Mouse (Mus musculus): ENCODE results near the gene Diexf. TPM values are rescaled to one million over a fixed set of nuclear protein-coding genes. Genes with fewer than 3 reads are reported as not detected.

The Diexf gene
- total and polyA plus RNA-seq, 2 experiments from 2014 or later = 3.5 to 8.6 TPM

- no peak overlapping the region for H3K9ac ChIP-seq (replicated peaks; ENCODE audit: low read length)
- WGBS = 88% methylated on average over 8 of the region's 8 CpGs
- no peak overlapping the region for H3K27ac ChIP-seq
- DNase-seq (ENCODE audit: low spot score) (no peak), ATAC-seq (no peak)
- no peak overlapping the region for H3K4me3 ChIP-seq (ENCODE audit: low read length)
- H3K9me3 ChIP-seq (ENCODE audit: low read length) = no peaks in the 10 kb centered on the region
- no peak for TF ChIP-seq CTCF (IDR thresholded peaks at IDR 0.05; ENCODE audit: low read depth)
- no peaks in the 10 kb centered on the region for H3K4me1 ChIP-seq (ENCODE audit: insufficient read depth, low read length)
- H3K4me2 ChIP-seq (ENCODE audit: low read depth, low read length) = no peak overlapping the region
- H3K27me3 ChIP-seq (ENCODE audit: insufficient read depth, low read length) = no peaks in the 10 kb centered on the region
- H3K36me3 ChIP-seq (ENCODE audit: insufficient read depth, low read length) = no peaks in the 10 kb centered on the region
Observed at GRCm38 (mm10) chr1:193142517-193143062, 12.5 kb upstream of the Diexf start.

- H3K4me2 ChIP-seq (ENCODE audit: low read depth, low read length) = no peak overlapping the region
- H3K36me3 ChIP-seq (ENCODE audit: insufficient read depth, low read length) = no peaks in the 10 kb centered on the region
- H3K4me3 ChIP-seq (ENCODE audit: low read length) = no peak overlapping the region
- WGBS = 77% methylated on average over 7 of the region's 7 CpGs
- no peak for TF ChIP-seq CTCF (IDR thresholded peaks at IDR 0.05; ENCODE audit: low read depth)
- ATAC-seq = no peak
- DNase-seq (ENCODE audit: low spot score) = no peak
- H3K27ac ChIP-seq = no peak overlapping the region
- no peaks in the 10 kb centered on the region for H3K27me3 ChIP-seq (ENCODE audit: insufficient read depth, low read length)
- H3K4me1 ChIP-seq (ENCODE audit: insufficient read depth, low read length) = no peaks in the 10 kb centered on the region
- no peaks in the 10 kb centered on the region for H3K9me3 ChIP-seq (ENCODE audit: low read length)
- no peak overlapping the region for H3K9ac ChIP-seq (replicated peaks; ENCODE audit: low read length)
Observed at GRCm38 (mm10) chr1:193141118-193141517, 11.0 kb upstream of the Diexf start.

GRCm38 (mm10) chr1:193138669-193139068 is 8.6 kb upstream of the Diexf start:
- H3K4me1 ChIP-seq (ENCODE audit: insufficient read depth, low read length) = no peaks in the 10 kb centered on the region
- no peaks in the 10 kb centered on the region for H3K27me3 ChIP-seq (ENCODE audit: insufficient read depth, low read length)
- no peak for DNase-seq (ENCODE audit: low spot score)
- 60% methylated on average over 3 of the region's 3 CpGs for WGBS
- H3K27ac ChIP-seq = no peak overlapping the region
- no peaks in the 10 kb centered on the region for H3K36me3 ChIP-seq (ENCODE audit: insufficient read depth, low read length)
- H3K4me3 ChIP-seq (ENCODE audit: low read length) = no peak overlapping the region
- H3K4me2 ChIP-seq (ENCODE audit: low read depth, low read length) = no peak overlapping the region
- TF ChIP-seq CTCF (IDR thresholded peaks at IDR 0.05; ENCODE audit: low read depth) = no peak
- no peak for ATAC-seq
- no peaks in the 10 kb centered on the region for H3K9me3 ChIP-seq (ENCODE audit: low read length)
- H3K9ac ChIP-seq (replicated peaks; ENCODE audit: low read length) = no peak overlapping the region

DNA sequence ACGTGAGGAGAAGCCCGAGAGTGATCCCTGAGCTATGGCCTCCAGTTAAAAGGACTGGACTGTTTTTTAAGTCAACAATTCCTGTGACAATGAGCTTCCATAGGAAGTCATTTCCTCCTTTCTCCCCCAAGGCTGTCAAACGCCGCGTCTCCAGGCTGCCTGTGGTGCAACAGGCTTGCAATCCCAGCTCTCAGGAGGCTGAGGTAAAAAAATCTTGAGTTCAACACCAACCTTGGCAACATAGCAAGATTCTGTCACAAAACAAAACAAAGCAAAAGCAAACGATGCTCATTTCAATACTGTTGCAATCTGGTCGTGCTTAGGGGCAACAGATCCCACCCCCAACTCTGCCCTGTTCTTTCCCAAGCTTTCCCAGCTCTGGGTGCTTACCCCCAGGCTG is 8.0 kb upstream of the Diexf start:
- WGBS = 30% methylated on average over 7 of the region's 7 CpGs

DNA sequence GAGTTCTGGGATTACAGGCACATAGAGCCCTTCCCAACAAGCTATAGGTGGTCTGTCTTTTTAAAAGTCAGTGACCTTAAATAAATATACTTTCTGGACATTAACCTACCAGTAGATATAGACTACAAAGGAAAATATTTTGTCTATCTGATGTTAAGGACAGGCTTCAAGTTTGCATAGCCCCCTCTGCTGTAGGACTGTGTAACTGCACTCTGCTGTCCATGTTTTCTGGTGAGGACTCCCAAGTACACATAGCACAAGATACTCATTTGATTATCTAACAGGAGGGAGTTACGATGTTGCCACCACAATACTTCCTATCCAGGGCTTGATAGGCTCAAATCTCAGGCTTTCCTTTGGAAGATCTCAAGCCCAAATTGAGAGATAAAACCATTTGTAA is 3.7 kb upstream of the Diexf start:
- Histone ChIP-seq H3K4me1 (ENCODE audit: insufficient read depth, low read length) (peaks cover 5% of the 10 kb centered on the region; the same call in 1 of the 2 replicates), H3K27me3 (ENCODE audit: insufficient read depth, low read length) (no peaks in the 10 kb centered on the region), H3K4me2 (ENCODE audit: low read depth, low read length) (no peak overlapping the region), H3K36me3 (ENCODE audit: insufficient read depth, low read length) (no peaks in the 10 kb centered on the region), H3K9ac (replicated peaks; ENCODE audit: low read length) (no peak overlapping the region), H3K27ac (no peak overlapping the region), H3K9me3 (ENCODE audit: low read length) (no peaks in the 10 kb centered on the region), H3K4me3 (ENCODE audit: low read length) (no peak overlapping the region)
- ATAC-seq (no peak), DNase-seq (ENCODE audit: low spot score) (no peak)
- TF ChIP-seq CTCF (IDR thresholded peaks at IDR 0.05; ENCODE audit: low read depth) = peak; percentile 52
- 82% methylated on average over 1 of the region's 1 CpGs for WGBS

More for the DNA sequence above, 8.0 kb upstream of the Diexf start:
- H3K4me2 ChIP-seq (ENCODE audit: low read depth, low read length) = no peak overlapping the region
- H3K9me3 ChIP-seq (ENCODE audit: low read length) = no peaks in the 10 kb centered on the region
- H3K4me3 ChIP-seq (ENCODE audit: low read length) = no peak overlapping the region
- H3K9ac ChIP-seq (replicated peaks; ENCODE audit: low read length) = no peak overlapping the region
- ATAC-seq (no peak), DNase-seq (ENCODE audit: low spot score) (no peak)
- no peaks in the 10 kb centered on the region for H3K27me3 ChIP-seq (ENCODE audit: insufficient read depth, low read length)
- TF ChIP-seq CTCF (IDR thresholded peaks at IDR 0.05; ENCODE audit: low read depth) = no peak
- no peak overlapping the region for H3K27ac ChIP-seq
- no peaks in the 10 kb centered on the region for H3K36me3 ChIP-seq (ENCODE audit: insufficient read depth, low read length)
- no peaks in the 10 kb centered on the region for H3K4me1 ChIP-seq (ENCODE audit: insufficient read depth, low read length)

GRCm38 (mm10) chr1:193132385-193132784 is 2.3 kb upstream of the Diexf start:
- DNase-seq (ENCODE audit: low spot score) (no peak), ATAC-seq (no peak)
- Histone ChIP-seq H3K27ac (no peak overlapping the region), H3K4me2 (ENCODE audit: low read depth, low read length) (no peak overlapping the region), H3K4me3 (ENCODE audit: low read length) (no peak overlapping the region), H3K36me3 (ENCODE audit: insufficient read depth, low read length) (no peaks in the 10 kb centered on the region), H3K4me1 (ENCODE audit: insufficient read depth, low read length) (peaks cover 5% of the 10 kb centered on the region; the same call in 1 of the 2 replicates), H3K9me3 (ENCODE audit: low read length) (no peaks in the 10 kb centered on the region), H3K9ac (replicated peaks; ENCODE audit: low read length) (no peak overlapping the region), H3K27me3 (ENCODE audit: insufficient read depth, low read length) (no peaks in the 10 kb centered on the region)
- TF ChIP-seq CTCF (IDR thresholded peaks at IDR 0.05; ENCODE audit: low read depth) = no peak

- DNase-seq (ENCODE audit: low spot score) (no peak), ATAC-seq (no peak)
- Histone ChIP-seq H3K4me3 (ENCODE audit: low read length) (no peak overlapping the region), H3K9ac (replicated peaks; ENCODE audit: low read length) (no peak overlapping the region), H3K4me1 (ENCODE audit: insufficient read depth, low read length) (peaks cover 5% of the 10 kb centered on the region; the same call in 1 of the 2 replicates), H3K36me3 (ENCODE audit: insufficient read depth, low read length) (no peaks in the 10 kb centered on the region), H3K27ac (no peak overlapping the region), H3K27me3 (ENCODE audit: insufficient read depth, low read length) (no peaks in the 10 kb centered on the region), H3K4me2 (ENCODE audit: low read depth, low read length) (no peak overlapping the region), H3K9me3 (ENCODE audit: low read length) (no peaks in the 10 kb centered on the region)
- WGBS = 86% methylated on average over 6 of the region's 6 CpGs
- TF ChIP-seq CTCF (IDR thresholded peaks at IDR 0.05; ENCODE audit: low read depth) = no peak
Observed at GRCm38 (mm10) chr1:193131311-193131948, 1.4 kb upstream of the Diexf start.
